26 mouse cellular contexts compared by ENCODE assay signal in the genomic region with DNA sequence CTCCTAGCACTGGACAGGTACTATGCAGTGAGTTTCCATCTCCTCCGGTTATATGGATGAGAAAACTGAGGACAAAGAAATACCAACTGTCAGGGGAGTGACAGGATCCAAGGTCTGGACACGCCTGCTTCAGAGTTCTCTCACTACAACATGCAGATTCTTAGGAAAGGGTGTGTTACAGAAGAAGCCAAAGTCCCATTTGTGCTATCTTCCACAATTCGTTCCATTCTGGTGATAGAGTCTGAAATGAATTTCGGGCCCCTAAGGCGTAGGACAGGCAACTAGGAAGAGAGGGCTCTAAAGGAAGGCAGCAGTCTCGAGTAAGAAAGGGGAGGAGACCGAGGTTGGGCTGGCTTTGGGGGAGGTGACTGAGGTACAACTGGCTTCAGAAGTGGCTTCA. TPM values are rescaled to one million over a fixed set of nuclear protein-coding genes. Genes with fewer than 3 reads are reported as not detected.
DNase-seq lines count a peak whose midpoint lies in the region; ATAC-seq and TF ChIP-seq lines count a peak whose summit lies in the region.
"Had no signal": no experiment of that assay in that cellular context is flagged by ENCODE, and none has a peak within 500 bp of the region (broad histone marks: within the 10 kb centered on the region; RNA-seq: fewer than 3 reads in every experiment).

No protein-coding gene starts in this region.

- H3K9me3 ChIP-seq in hindbrain, embryonic 10.5 days, result no peaks in the 10 kb centered on the region
- H3K9me3 ChIP-seq in hindbrain, embryonic 13.5 days, result no peaks in the 10 kb centered on the region
- H3K9me3 ChIP-seq in intestine, embryonic 15.5 days, result no peaks in the 10 kb centered on the region
- no peaks in the 10 kb centered on the region for H3K9me3 ChIP-seq in intestine, postnatal 0 days (ENCODE audit: control insufficient read depth)
- H3K9me3 ChIP-seq: embryonic facial prominence, embryonic 10.5 days; embryonic facial prominence, embryonic 12.5 days; forebrain, embryonic 13.5 days; forebrain, embryonic 15.5 days; G1E had no signal

- H3K4me2 ChIP-seq in hindbrain, embryonic 13.5 days, result no peak overlapping the region
- 0 out of 2 replicates have a peak overlapping the region, but pooled peaks have one; percentile 17 for H3K4me2 ChIP-seq in intestine, embryonic 15.5 days (replicated peaks)
- peak overlapping the region; percentile 1 for H3K4me2 ChIP-seq in intestine, postnatal 0 days (replicated peaks; ENCODE audit: low read depth)
- H3K4me2 ChIP-seq: embryonic facial prominence, embryonic 12.5 days; forebrain, embryonic 13.5 days; forebrain, embryonic 15.5 days had no signal

- H3K4me1 ChIP-seq in hindbrain, embryonic 10.5 days (replicated peaks), result peaks cover 11% of the 10 kb centered on the region
- H3K4me1 ChIP-seq in hindbrain, embryonic 13.5 days (replicated peaks), result peaks cover 24% of the 10 kb centered on the region
- peaks cover 7% of the 10 kb centered on the region; the same call in 1 of the 2 replicates for H3K4me1 ChIP-seq in intestine, embryonic 15.5 days (replicated peaks)
- no peaks in the 10 kb centered on the region for H3K4me1 ChIP-seq in intestine, postnatal 0 days (replicated peaks; ENCODE audit: control insufficient read depth, insufficient read depth, low read length)
- H3K4me1 ChIP-seq in small intestine, adult 2 months (ENCODE audit: control insufficient read depth, insufficient read depth, insufficient read length, low read length), result peaks cover 12% of the 10 kb centered on the region; the same call in 1 of the 2 replicates
- H3K4me1 ChIP-seq: embryonic facial prominence, embryonic 12.5 days; forebrain, embryonic 13.5 days; forebrain, embryonic 15.5 days had no signal

- no peak overlapping the region for H3K9ac ChIP-seq in hindbrain, embryonic 13.5 days
- H3K9ac ChIP-seq in intestine, embryonic 15.5 days, result no peak overlapping the region
- no peak overlapping the region for H3K9ac ChIP-seq in intestine, postnatal 0 days (ENCODE audit: low read depth, low read length)
- H3K9ac ChIP-seq: embryonic facial prominence, embryonic 12.5 days; forebrain, embryonic 13.5 days; forebrain, embryonic 15.5 days; forebrain, postnatal 0 days had no signal

- no peak overlapping the region for H3K4me3 ChIP-seq in hindbrain, embryonic 10.5 days
- no peak overlapping the region for H3K4me3 ChIP-seq in hindbrain, embryonic 13.5 days
- no peak overlapping the region for H3K4me3 ChIP-seq in intestine, embryonic 15.5 days (replicated peaks)
- no peak overlapping the region for H3K4me3 ChIP-seq in intestine, postnatal 0 days (ENCODE audit: low read depth, low read length)
- H3K4me3 ChIP-seq in small intestine, adult 2 months (ENCODE audit: low read depth, low read length), result no peak overlapping the region
- H3K4me3 ChIP-seq: embryonic facial prominence, embryonic 10.5 days; embryonic facial prominence, embryonic 12.5 days; forebrain, embryonic 13.5 days; forebrain, embryonic 15.5 days had no signal

- TF ChIP-seq POLR2A in small intestine, adult 2 months (IDR thresholded peaks at IDR 0.05; ENCODE audit: low read depth, low read length), result no peak

- no peak for ATAC-seq in hindbrain, embryonic 13.5 days (ENCODE audit: low FRiP score)
- ATAC-seq in intestine, embryonic 15.5 days, result peak; percentile 79
- ATAC-seq in intestine, postnatal 0 days, result peak; percentile 83
- ATAC-seq: activated CD4-positive, CD25-positive, alpha-beta regulatory T cell, adult 4 months; CD4-positive, CD25-positive, alpha-beta regulatory T cell, adult 4 months; forebrain, embryonic 13.5 days; forebrain, embryonic 15.5 days; forebrain, postnatal 0 days had no signal

- H3K27me3 ChIP-seq in hindbrain, embryonic 10.5 days (ENCODE audit: insufficient read depth, poor library complexity, severe bottlenecking), result peaks cover 3% of the 10 kb centered on the region; the same call in 1 of the 2 replicates
- H3K27me3 ChIP-seq in hindbrain, embryonic 13.5 days, result no peaks in the 10 kb centered on the region
- H3K27me3 ChIP-seq in intestine, embryonic 15.5 days (replicated peaks), result no peaks in the 10 kb centered on the region
- no peaks in the 10 kb centered on the region for H3K27me3 ChIP-seq in intestine, postnatal 0 days (replicated peaks; ENCODE audit: control insufficient read depth, insufficient read depth, low read length)
- no peaks in the 10 kb centered on the region for H3K27me3 ChIP-seq in small intestine, adult 2 months (ENCODE audit: control insufficient read depth, insufficient read depth, low read length)
- H3K27me3 ChIP-seq: CH12.LX; embryonic facial prominence, embryonic 12.5 days; forebrain, embryonic 13.5 days; forebrain, embryonic 15.5 days had no signal

- H3K36me3 ChIP-seq in hindbrain, embryonic 10.5 days, result no peaks in the 10 kb centered on the region
- no peaks in the 10 kb centered on the region for H3K36me3 ChIP-seq in hindbrain, embryonic 13.5 days
- H3K36me3 ChIP-seq in intestine, embryonic 15.5 days, result no peaks in the 10 kb centered on the region
- no peaks in the 10 kb centered on the region for H3K36me3 ChIP-seq in intestine, postnatal 0 days (ENCODE audit: control insufficient read depth, insufficient read depth)
- H3K36me3 ChIP-seq in small intestine, adult 2 months (ENCODE audit: control insufficient read depth, insufficient read depth, low read length), result no peaks in the 10 kb centered on the region
- H3K36me3 ChIP-seq: embryonic facial prominence, embryonic 10.5 days; embryonic facial prominence, embryonic 12.5 days; forebrain, embryonic 15.5 days; G1E had no signal

- 0 out of 2 replicates have a peak overlapping the region, but pooled peaks have one; percentile 31 for H3K27ac ChIP-seq in hindbrain, embryonic 10.5 days
- H3K27ac ChIP-seq in hindbrain, embryonic 13.5 days, result no peak overlapping the region
- peak overlapping the region; percentile 64; the same call in 1 of the 2 replicates for H3K27ac ChIP-seq in intestine, embryonic 15.5 days
- H3K27ac ChIP-seq in intestine, postnatal 0 days (ENCODE audit: low read depth, low read length), result no peak overlapping the region
- H3K27ac ChIP-seq in small intestine, adult 2 months (ENCODE audit: insufficient read depth, low read depth, low read length), result peak overlapping the region; percentile 63
- H3K27ac ChIP-seq: embryonic facial prominence, embryonic 10.5 days; embryonic facial prominence, embryonic 12.5 days; forebrain, embryonic 13.5 days; forebrain, embryonic 15.5 days had no signal

- no peak for DNase-seq in hindbrain, embryonic 10.5 days (ENCODE audit: low spot score)
- no peak for DNase-seq in layer of hippocampus, adult 18-20 months (ENCODE audit: low spot score in 2 of 2)
- no peak for DNase-seq in frontal cortex, postnatal 10 days (ENCODE audit: low spot score in 2 of 2)
- DNase-seq in natural killer cell, adult 2 months (ENCODE audit: low spot score in 2 of 2), result no peak
- DNase-seq: adrenal gland, adult 8-10 months; adrenal gland, postnatal 14 days; adrenal gland, postnatal 36 days; B cell, adult 2 months; cerebellum, adult 11 months; cerebellum, adult 18-20 months; cerebellum, adult 8-10 months; cerebellum, adult 9-11 months; cerebellum, postnatal 25 days; forebrain, postnatal 0 days had no signal

- 68% methylated on average over 7 of the region's 7 CpGs for WGBS in hindbrain, embryonic 10.5 days
- WGBS in hindbrain, embryonic 13.5 days, result 63% methylated on average over 7 of the region's 7 CpGs
- WGBS in intestine, embryonic 15.5 days, result 50% methylated on average over 7 of the region's 7 CpGs
- WGBS in intestine, postnatal 0 days, result 29% methylated on average over 7 of the region's 7 CpGs
- 24% methylated on average over 7 of the region's 7 CpGs for WGBS in small intestine, adult 2 months

- no peak for TF ChIP-seq CTCF in intestine, postnatal 0 days (IDR thresholded peaks at IDR 0.05; ENCODE audit: low read depth)
- TF ChIP-seq CTCF in small intestine, adult 2 months (IDR thresholded peaks at IDR 0.05; ENCODE audit: extremely low read depth, insufficient read length, insufficient replicate concordance, low read depth, low read length), result no peak

RNA-seq across cellular contexts. Expression of gene Glce, which starts 21.0 kb away (rescaled TPM):
- polyA plus RNA-seq in hindbrain, embryonic 10.5 days (2016; fragmentation: Nextera tagmentation; extraction: Ambion mirVana), result 16.5 and 19.7 TPM in 2 replicates
- polyA plus RNA-seq in hindbrain, embryonic 13.5 days (2015; fragmentation: Nextera tagmentation; extraction: Ambion mirVana), result 17.7 and 18.1 TPM in 2 replicates
- polyA plus RNA-seq in intestine, embryonic 15.5 days (2015; fragmentation: Nextera tagmentation; extraction: Ambion mirVana), result 17.7 and 20.8 TPM in 2 replicates
- polyA plus RNA-seq in intestine, postnatal 0 days (2015; fragmentation: Nextera tagmentation; extraction: Ambion mirVana), result 8.1 and 10.9 TPM in 2 replicates
- 1.0 and 2.2 TPM in 2 replicates for polyA plus RNA-seq in small intestine, adult 2 months (2012; rRNA removed)
- total RNA-seq in layer of hippocampus, adult 18-20 months (2021), result 10 to 100 TPM; 20.8 to 31.0 TPM

Comparison
In these comparisons a context has a peak if more than half of its experiments do, and no peak if none do; other contexts are left out.
1. H3K27ac ChIP-seq: peak in hindbrain, embryonic 10.5 days (single experiment), intestine, embryonic 15.5 days (single experiment) and small intestine, adult 2 months (single experiment); none in hindbrain, embryonic 13.5 days (single experiment) and intestine, postnatal 0 days (single experiment).